In genomic region chr9:92228867-92229832, GRCm38 (mm10) we compare ENCODE assay signal across 31 mouse cellular contexts. TPM values are rescaled to one million over a fixed set of nuclear protein-coding genes. Genes with fewer than 3 reads are reported as not detected.
DNase-seq lines count a peak whose midpoint lies in the region; ATAC-seq and TF ChIP-seq lines count a peak whose summit lies in the region.
"Had no signal": no experiment of that assay in that cellular context is flagged by ENCODE, and none has a peak within 500 bp of the region (broad histone marks: within the 10 kb centered on the region; RNA-seq: fewer than 3 reads in every experiment).

No protein-coding gene starts in this region.

- 0 out of 2 replicates have a peak overlapping the region, but pooled peaks have one; percentile 3 for H3K27ac ChIP-seq in heart, embryonic 13.5 days (replicated peaks)
- H3K27ac ChIP-seq: embryonic facial prominence, embryonic 13.5 days; forebrain, embryonic 12.5 days; kidney, postnatal 0 days; liver, embryonic 13.5 days; macrophage; midbrain, embryonic 15.5 days; neural tube, embryonic 13.5 days had no signal

- WGBS in heart, embryonic 13.5 days, result 77% methylated on average over 16 of the region's 16 CpGs
- WGBS in lung, adult 2 months, result 72% methylated on average over 16 of the region's 16 CpGs

- TF ChIP-seq POLR2A in lung, adult 2 months (IDR thresholded peaks at IDR 0.05; ENCODE audit: borderline replicate concordance, extremely low read depth, low read depth, low read length), result no peak

- ATAC-seq in heart, embryonic 13.5 days (ENCODE audit: extremely low read depth, insufficient number of reproducible peaks, low FRiP score, low TSS enrichment), result no peak
- ATAC-seq: hindbrain, embryonic 16.5 days; midbrain, embryonic 15.5 days had no signal

- no peaks in the 10 kb centered on the region for H3K27me3 ChIP-seq in heart, embryonic 13.5 days (replicated peaks)
- H3K27me3 ChIP-seq: embryonic facial prominence, embryonic 13.5 days; forebrain, embryonic 12.5 days; liver, embryonic 13.5 days; midbrain, embryonic 15.5 days; neural tube, embryonic 13.5 days had no signal

- 0 out of 2 replicates have a peak, but pooled peaks cover 3% of the 10 kb centered on the region for H3K4me1 ChIP-seq in heart, embryonic 13.5 days
- no peaks in the 10 kb centered on the region for H3K4me1 ChIP-seq in lung, adult 2 months (ENCODE audit: control insufficient read depth, insufficient read depth, low read length)
- H3K4me1 ChIP-seq: embryonic facial prominence, embryonic 13.5 days; forebrain, embryonic 12.5 days; midbrain, embryonic 15.5 days; neural tube, embryonic 13.5 days had no signal

- no peak overlapping the region for H3K9ac ChIP-seq in heart, embryonic 13.5 days
- H3K9ac ChIP-seq: embryonic facial prominence, embryonic 13.5 days; forebrain, embryonic 12.5 days; liver, embryonic 13.5 days; midbrain, embryonic 15.5 days; neural tube, embryonic 13.5 days had no signal

- 0 out of 2 replicates have a peak, but pooled peaks cover 4% of the 10 kb centered on the region for H3K9me3 ChIP-seq in heart, embryonic 13.5 days
- H3K9me3 ChIP-seq: embryonic facial prominence, embryonic 13.5 days; forebrain, embryonic 12.5 days; liver, embryonic 13.5 days; midbrain, embryonic 15.5 days; neural tube, embryonic 13.5 days had no signal

- no peak for TF ChIP-seq CTCF in lung, adult 2 months (IDR thresholded peaks at IDR 0.05; ENCODE audit: insufficient read depth, low read length)

- no peak overlapping the region for H3K4me3 ChIP-seq in heart, embryonic 13.5 days
- H3K4me3 ChIP-seq in lung, adult 2 months (replicated peaks; ENCODE audit: extremely low read depth, low read depth, low read length), result no peak overlapping the region
- H3K4me3 ChIP-seq: embryonic facial prominence, embryonic 13.5 days; erythroblast, embryonic 14.5 days; forebrain, embryonic 12.5 days; liver, embryonic 13.5 days; midbrain, embryonic 15.5 days; neural tube, embryonic 13.5 days had no signal

- DNase-seq in heart, postnatal 25 days (ENCODE audit: low spot score), result no peak
- DNase-seq in CD4-positive helper T cell, adult 2 months (ENCODE audit: low read depth, low spot score), result peak; percentile 62
- DNase-seq in induced T-regulatory cell, adult 2 months (ENCODE audit: low read depth), result peak; percentile 73
- peak; percentile 13 for DNase-seq in naive thymus-derived CD4-positive, alpha-beta T cell, adult 2 months (ENCODE audit: low read depth)
- no peak for DNase-seq in thymus, postnatal 14 days
- no peak for DNase-seq in lung, adult 2 months
- DNase-seq: adrenal gland, postnatal 14 days; cerebellum, adult 2 months; cerebellum, postnatal 25 days; embryo, embryonic 11 days; kidney, adult 2 months; left cerebral cortex, postnatal 4 days; liver, embryonic 13.5 days; right cerebral cortex, postnatal 4 days; thymus, adult 2 months had no signal

- intact Hi-C loops in heart, postnatal 25 days (cut with DNase I), result no loop called here

- no peak overlapping the region for H3K4me2 ChIP-seq in heart, embryonic 13.5 days
- H3K4me2 ChIP-seq: embryonic facial prominence, embryonic 13.5 days; forebrain, embryonic 12.5 days; liver, embryonic 13.5 days; midbrain, embryonic 15.5 days; neural tube, embryonic 13.5 days had no signal

- H3K36me3 ChIP-seq in heart, embryonic 13.5 days, result no peaks in the 10 kb centered on the region
- H3K36me3 ChIP-seq: embryonic facial prominence, embryonic 13.5 days; forebrain, embryonic 12.5 days; liver, embryonic 13.5 days; midbrain, embryonic 15.5 days; neural tube, embryonic 13.5 days had no signal

RNA-seq across cellular contexts. Expression of gene Plscr1, which starts 20.4 kb away (rescaled TPM):
- 31.7 and 32.3 TPM in 2 replicates for polyA plus RNA-seq in heart, embryonic 13.5 days (2015; fragmentation: Nextera tagmentation; extraction: Ambion mirVana)
- total RNA-seq in heart, postnatal 25 days (2021), result 10 to 100 TPM in 1 of 2 experiments, 1 to 10 TPM in 1; 9.6 to 10.8 TPM
- 30.0 and 34.1 TPM in 2 replicates for polyA plus RNA-seq in lung, adult 2 months (2012; rRNA removed)

RNA-seq across cellular contexts. Expression of gene Plscr5, which starts 36.4 kb away (rescaled TPM):
- not detected in 2 replicates for polyA plus RNA-seq in heart, embryonic 13.5 days (2015; fragmentation: Nextera tagmentation; extraction: Ambion mirVana)
- not detected for total RNA-seq in heart, postnatal 25 days (2021)
- polyA plus RNA-seq in lung, adult 2 months (2012; rRNA removed), result not detected in 2 replicates
- total RNA-seq: adrenal gland, postnatal 14 days; gastrocnemius, adult 18-20 months; hematopoietic stem cell, adult 5-6 weeks; layer of hippocampus, adult 18-20 months; left cerebral cortex, adult 8-10 months had no signal
- polyA plus RNA-seq: embryonic facial prominence, embryonic 13.5 days; erythroblast, embryonic 14.5 days; forebrain, embryonic 12.5 days; gonadal fat pad, adult 2 months; heart, embryonic 14.5 days; kidney, adult 2 months; kidney, postnatal 0 days; liver, embryonic 13.5 days; lung, embryonic 16.5 days; macrophage had no signal

RNA-seq across cellular contexts. Expression of gene Plscr2, which starts 46.3 kb away (rescaled TPM):
- 7.2 and 8.5 TPM in 2 replicates for polyA plus RNA-seq in heart, embryonic 13.5 days (2015; fragmentation: Nextera tagmentation; extraction: Ambion mirVana)
- 10 to 100 TPM; 24.4 to 26.4 TPM for total RNA-seq in heart, postnatal 25 days (2021)
- polyA plus RNA-seq in lung, adult 2 months (2012; rRNA removed), result 13.0 and 22.7 TPM in 2 replicates
- polyA plus RNA-seq: erythroblast, embryonic 14.5 days; macrophage had no signal

Comparison
In these comparisons a context has a peak if more than half of its experiments do, and no peak if none do; other contexts are left out.
1. DNase-seq: peak in CD4-positive helper T cell, adult 2 months (single experiment), induced T-regulatory cell, adult 2 months (single experiment) and naive thymus-derived CD4-positive, alpha-beta T cell, adult 2 months (single experiment); none in heart, postnatal 25 days (single experiment), thymus, postnatal 14 days (single experiment) and lung, adult 2 months (single experiment).